Mouse (Mus musculus): ENCODE measurements around the gene Meis1. TPM values are rescaled to one million over a fixed set of nuclear protein-coding genes. Genes with fewer than 3 reads are reported as not detected.

Meis1 gene
- polyA plus RNA-seq, 1 experiment from 2014 or later = 153 TPM

DNA sequence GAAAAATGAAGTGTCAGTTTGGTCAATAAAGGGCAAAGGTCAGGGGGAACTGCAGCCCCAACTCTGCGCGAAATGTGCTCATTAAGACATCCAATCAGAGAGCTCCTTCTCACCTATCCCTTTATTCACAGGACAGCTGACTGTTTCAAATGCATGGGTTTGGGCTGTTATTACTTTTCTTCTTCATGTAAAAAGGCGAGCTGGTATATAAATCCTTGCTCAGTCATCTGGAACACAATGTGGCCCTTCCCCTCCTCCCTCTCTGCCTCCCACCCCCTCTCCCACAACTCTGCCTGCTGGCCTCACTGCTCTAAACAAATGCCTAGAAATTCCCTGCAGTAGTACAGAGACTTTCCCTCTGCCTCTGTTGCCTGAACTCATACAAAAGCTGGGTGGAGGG is 36.5 kb downstream of the Meis1 start:
- Histone ChIP-seq H3K4me1 (ENCODE audit: control insufficient read depth, insufficient read depth, low read length) (peaks cover 20% of the 10 kb centered on the region; the same call in 1 of the 2 replicates), H3K4me2 (ENCODE audit: low read depth, low read length) (no peak overlapping the region), H3K4me3 (replicated peaks; ENCODE audit: low read length) (no peak overlapping the region), H3K9ac (ENCODE audit: low read length) (no peak overlapping the region), H3K36me3 (ENCODE audit: control insufficient read depth, insufficient read depth, low read length) (peaks cover 13% of the 10 kb centered on the region; the same call in 1 of the 2 replicates), H3K27ac (ENCODE audit: low read length) (no peak overlapping the region; the same call in 1 of the 2 replicates), H3K9me3 (replicated peaks; ENCODE audit: control insufficient read depth, low read length) (no peaks in the 10 kb centered on the region), H3K27me3 (ENCODE audit: control insufficient read depth, insufficient read depth, low read length) (no peaks in the 10 kb centered on the region)
- no peak for ATAC-seq (ENCODE audit: insufficient read depth, low FRiP score)
- WGBS = 25% methylated on average over 3 of the region's 3 CpGs

GRCm38 (mm10) chr11:18981367-18981766 is 37.4 kb downstream of the Meis1 start:
- Histone ChIP-seq H3K9me3 (replicated peaks; ENCODE audit: control insufficient read depth, low read length) (no peaks in the 10 kb centered on the region), H3K27me3 (ENCODE audit: control insufficient read depth, insufficient read depth, low read length) (no peaks in the 10 kb centered on the region), H3K4me1 (ENCODE audit: control insufficient read depth, insufficient read depth, low read length) (peaks cover 20% of the 10 kb centered on the region; the same call in 1 of the 2 replicates), H3K36me3 (ENCODE audit: control insufficient read depth, insufficient read depth, low read length) (peaks cover 6% of the 10 kb centered on the region; the same call in 1 of the 2 replicates), H3K4me2 (ENCODE audit: low read depth, low read length) (no peak overlapping the region), H3K9ac (ENCODE audit: low read length) (no peak overlapping the region), H3K27ac (ENCODE audit: low read length) (no peak overlapping the region), H3K4me3 (replicated peaks; ENCODE audit: low read length) (no peak overlapping the region)
- WGBS = 30% methylated on average over 4 of the region's 4 CpGs
- no peak for ATAC-seq (ENCODE audit: insufficient read depth, low FRiP score)

DNA sequence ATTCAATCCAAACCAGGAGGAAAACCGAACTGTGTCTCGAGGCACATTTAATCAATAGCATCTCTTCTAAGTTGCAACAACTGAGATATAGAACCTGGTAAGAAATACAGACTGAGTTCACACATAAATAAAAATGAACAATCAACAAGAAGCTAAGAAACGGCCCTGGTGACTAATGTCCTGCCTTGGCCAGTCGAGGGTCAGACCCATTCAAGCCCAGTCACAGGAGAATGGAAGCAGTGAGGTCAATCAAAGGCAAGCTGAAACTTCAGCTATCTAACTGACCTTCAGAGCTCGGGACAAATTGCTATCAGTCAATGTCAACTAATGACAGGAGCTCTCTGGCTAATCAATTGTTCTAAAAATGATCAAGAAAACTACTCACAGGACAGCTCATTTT is 38.2 kb downstream of the Meis1 start:
- Histone ChIP-seq H3K9ac (ENCODE audit: low read length) (no peak overlapping the region), H3K9me3 (replicated peaks; ENCODE audit: control insufficient read depth, low read length) (no peaks in the 10 kb centered on the region), H3K27me3 (ENCODE audit: control insufficient read depth, insufficient read depth, low read length) (no peaks in the 10 kb centered on the region), H3K4me1 (ENCODE audit: control insufficient read depth, insufficient read depth, low read length) (peaks cover 20% of the 10 kb centered on the region; the same call in 1 of the 2 replicates), H3K27ac (ENCODE audit: low read length) (no peak overlapping the region), H3K4me3 (replicated peaks; ENCODE audit: low read length) (no peak overlapping the region), H3K4me2 (ENCODE audit: low read depth, low read length) (no peak overlapping the region), H3K36me3 (ENCODE audit: control insufficient read depth, insufficient read depth, low read length) (0 out of 2 replicates have a peak, but pooled peaks cover 3% of the 10 kb centered on the region)
- no peak for ATAC-seq (ENCODE audit: insufficient read depth, low FRiP score)
- 45% methylated on average over 5 of the region's 5 CpGs for WGBS

DNA sequence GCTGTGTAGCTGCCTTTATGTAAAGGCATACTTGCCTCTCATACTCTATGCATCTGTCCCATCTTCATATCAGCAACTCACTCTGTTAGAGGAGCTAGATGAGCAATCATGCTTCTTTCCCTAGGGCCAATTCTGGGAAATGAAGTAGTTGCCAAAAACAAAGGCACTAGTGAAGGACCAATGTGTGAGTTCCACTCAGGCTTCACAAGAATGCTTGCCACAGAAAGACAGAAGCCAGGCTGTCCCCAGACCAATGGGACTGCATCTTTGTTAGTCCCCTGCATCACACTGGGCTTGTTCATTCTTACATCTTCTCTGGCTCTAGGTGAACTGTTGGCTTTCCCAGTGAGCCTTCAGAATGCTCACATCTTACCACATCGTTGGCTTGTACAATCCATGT is 43.7 kb downstream of the Meis1 start:
- no peaks in the 10 kb centered on the region for H3K9me3 ChIP-seq (replicated peaks; ENCODE audit: control insufficient read depth, low read length)
- no peak overlapping the region for H3K9ac ChIP-seq (ENCODE audit: low read length)
- no peak overlapping the region for H3K27ac ChIP-seq (ENCODE audit: low read length)
- H3K27me3 ChIP-seq (ENCODE audit: control insufficient read depth, insufficient read depth, low read length) = no peaks in the 10 kb centered on the region
- H3K4me2 ChIP-seq (ENCODE audit: low read depth, low read length) = no peak overlapping the region
- 92% methylated on average over 1 of the region's 1 CpGs for WGBS
- 0 out of 2 replicates have a peak, but pooled peaks cover 8% of the 10 kb centered on the region for H3K36me3 ChIP-seq (ENCODE audit: control insufficient read depth, insufficient read depth, low read length)
- no peak overlapping the region for H3K4me3 ChIP-seq (replicated peaks; ENCODE audit: low read length)
- peaks cover 8% of the 10 kb centered on the region for H3K4me1 ChIP-seq (ENCODE audit: control insufficient read depth, insufficient read depth, low read length)
- no peak for ATAC-seq (ENCODE audit: insufficient read depth, low FRiP score)

DNA sequence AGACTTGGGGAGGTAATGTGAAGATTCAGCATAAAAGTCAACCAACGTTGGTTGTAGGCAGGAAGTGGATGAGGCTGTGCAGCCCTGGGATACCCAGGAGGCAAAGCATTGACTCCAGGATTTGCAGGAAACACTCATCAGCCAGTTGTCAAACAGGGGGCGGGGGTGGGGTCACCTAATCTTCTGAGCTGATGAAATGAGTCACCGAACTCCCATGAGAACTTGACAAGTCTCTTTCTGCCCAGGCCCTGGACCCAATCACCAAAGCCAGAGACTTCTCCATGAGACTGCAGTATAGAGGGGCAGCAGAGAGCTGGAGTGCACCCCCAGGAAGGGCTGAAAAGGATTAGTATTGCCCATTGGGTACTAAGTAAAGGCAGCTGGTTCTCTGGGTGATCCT is 45.0 kb downstream of the Meis1 start:
- H3K36me3 ChIP-seq (ENCODE audit: control insufficient read depth, insufficient read depth, low read length) = peaks cover 12% of the 10 kb centered on the region
- no peak overlapping the region for H3K4me3 ChIP-seq (replicated peaks; ENCODE audit: low read length)
- H3K4me1 ChIP-seq (ENCODE audit: control insufficient read depth, insufficient read depth, low read length) = peaks cover 8% of the 10 kb centered on the region
- no peak overlapping the region for H3K4me2 ChIP-seq (ENCODE audit: low read depth, low read length)
- ATAC-seq (ENCODE audit: insufficient read depth, low FRiP score) = no peak; the same call in 1 of the 2 replicates
- H3K27ac ChIP-seq (ENCODE audit: low read length) = no peak overlapping the region
- no peaks in the 10 kb centered on the region for H3K27me3 ChIP-seq (ENCODE audit: control insufficient read depth, insufficient read depth, low read length)
- WGBS = 17% methylated on average over 3 of the region's 3 CpGs
- no peaks in the 10 kb centered on the region for H3K9me3 ChIP-seq (replicated peaks; ENCODE audit: control insufficient read depth, low read length)
- H3K9ac ChIP-seq (ENCODE audit: low read length) = no peak overlapping the region

DNA sequence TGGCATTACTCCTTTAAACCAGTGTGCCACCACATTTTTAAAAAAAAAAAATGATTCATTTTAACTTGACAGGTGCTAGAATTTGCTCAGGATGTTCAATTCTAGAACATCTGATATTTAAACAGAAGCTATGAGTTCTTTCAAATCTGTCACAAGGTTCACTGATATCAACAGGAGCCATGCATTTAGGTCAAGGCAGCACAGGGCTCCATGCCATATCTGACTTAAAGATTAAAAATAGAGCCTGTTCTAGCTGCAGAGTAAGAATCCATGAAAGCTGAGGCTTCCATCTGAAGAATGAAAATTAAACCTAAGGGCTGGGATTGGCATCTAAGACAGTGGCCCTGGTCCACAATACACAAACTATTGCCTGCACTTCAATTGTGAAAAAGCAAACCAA is 45.8 kb downstream of the Meis1 start:
- Histone ChIP-seq H3K4me1 (ENCODE audit: control insufficient read depth, insufficient read depth, low read length) (peaks cover 8% of the 10 kb centered on the region), H3K9ac (ENCODE audit: low read length) (no peak overlapping the region), H3K4me3 (replicated peaks; ENCODE audit: low read length) (no peak overlapping the region), H3K4me2 (ENCODE audit: low read depth, low read length) (no peak overlapping the region), H3K9me3 (replicated peaks; ENCODE audit: control insufficient read depth, low read length) (no peaks in the 10 kb centered on the region), H3K36me3 (ENCODE audit: control insufficient read depth, insufficient read depth, low read length) (peaks cover 17% of the 10 kb centered on the region), H3K27ac (ENCODE audit: low read length) (no peak overlapping the region), H3K27me3 (ENCODE audit: control insufficient read depth, insufficient read depth, low read length) (no peaks in the 10 kb centered on the region)
- ATAC-seq (ENCODE audit: insufficient read depth, low FRiP score) = no peak

DNA sequence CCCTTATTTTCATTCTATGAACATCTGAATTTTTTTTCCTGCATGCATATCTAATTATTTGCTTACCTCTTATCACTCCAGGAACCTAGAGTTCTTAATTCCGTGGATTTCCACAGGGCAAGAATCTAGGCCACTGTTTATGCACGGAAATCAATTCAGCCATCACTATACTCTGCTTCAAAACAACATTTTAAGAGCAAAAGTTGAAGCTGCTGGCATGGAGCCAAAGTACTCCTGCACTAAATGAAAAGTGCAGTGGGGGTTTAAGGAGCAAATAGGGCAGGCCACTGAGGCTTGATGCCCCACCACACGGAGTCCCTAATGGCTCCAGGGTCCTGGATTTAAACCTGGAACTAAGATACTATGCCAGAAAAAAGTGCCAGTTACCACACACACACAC is 47.2 kb downstream of the Meis1 start:
- ATAC-seq (ENCODE audit: insufficient read depth, low FRiP score) = no peak
- peaks cover 17% of the 10 kb centered on the region for H3K36me3 ChIP-seq (ENCODE audit: control insufficient read depth, insufficient read depth, low read length)

DNA sequence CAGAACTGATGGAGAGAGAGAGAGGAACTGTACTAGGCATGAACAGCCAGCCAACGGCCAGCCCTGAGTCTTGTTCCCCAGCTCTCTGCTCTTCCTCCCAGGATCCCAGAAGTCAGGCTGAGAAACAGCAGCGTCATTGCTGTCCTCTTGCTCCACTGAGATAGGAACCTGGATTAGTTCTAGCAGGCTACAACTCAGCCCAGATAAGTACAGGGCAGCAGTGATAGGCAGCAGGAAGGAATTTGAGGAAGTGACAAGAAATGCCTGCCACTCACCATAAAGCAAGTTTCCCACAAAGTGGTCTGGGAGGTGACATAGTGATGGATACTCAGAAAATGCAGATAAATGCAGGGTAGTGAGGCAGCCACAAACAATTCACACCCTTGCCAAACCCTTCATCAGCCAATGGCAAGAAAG is 48.9 kb downstream of the Meis1 start:
- H3K4me1 ChIP-seq (ENCODE audit: control insufficient read depth, insufficient read depth, low read length) = peaks cover 16% of the 10 kb centered on the region
- H3K36me3 ChIP-seq (ENCODE audit: control insufficient read depth, insufficient read depth, low read length) = peaks cover 14% of the 10 kb centered on the region
- H3K27me3 ChIP-seq (ENCODE audit: control insufficient read depth, insufficient read depth, low read length) = no peaks in the 10 kb centered on the region
- peak overlapping the region; percentile 0; the same call in 1 of the 2 replicates for H3K27ac ChIP-seq (ENCODE audit: low read length)
- H3K4me3 ChIP-seq (replicated peaks; ENCODE audit: low read length) = no peak overlapping the region
- 64% methylated on average over 2 of the region's 2 CpGs for WGBS
- ATAC-seq (ENCODE audit: insufficient read depth, low FRiP score) = no peak
- H3K9me3 ChIP-seq (replicated peaks; ENCODE audit: control insufficient read depth, low read length) = no peaks in the 10 kb centered on the region
- no peak overlapping the region for H3K4me2 ChIP-seq (ENCODE audit: low read depth, low read length)
- H3K9ac ChIP-seq (ENCODE audit: low read length) = no peak overlapping the region

More for the DNA sequence above, 47.2 kb downstream of the Meis1 start:
- H3K9me3 ChIP-seq (replicated peaks; ENCODE audit: control insufficient read depth, low read length) = no peaks in the 10 kb centered on the region
- WGBS = 20% methylated on average over 3 of the region's 3 CpGs
- H3K4me3 ChIP-seq (replicated peaks; ENCODE audit: low read length) = no peak overlapping the region
- no peak overlapping the region for H3K9ac ChIP-seq (ENCODE audit: low read length)
- H3K27ac ChIP-seq (ENCODE audit: low read length) = no peak overlapping the region
- peaks cover 8% of the 10 kb centered on the region for H3K4me1 ChIP-seq (ENCODE audit: control insufficient read depth, insufficient read depth, low read length)
- H3K27me3 ChIP-seq (ENCODE audit: control insufficient read depth, insufficient read depth, low read length) = no peaks in the 10 kb centered on the region
- no peak overlapping the region for H3K4me2 ChIP-seq (ENCODE audit: low read depth, low read length)

DNA sequence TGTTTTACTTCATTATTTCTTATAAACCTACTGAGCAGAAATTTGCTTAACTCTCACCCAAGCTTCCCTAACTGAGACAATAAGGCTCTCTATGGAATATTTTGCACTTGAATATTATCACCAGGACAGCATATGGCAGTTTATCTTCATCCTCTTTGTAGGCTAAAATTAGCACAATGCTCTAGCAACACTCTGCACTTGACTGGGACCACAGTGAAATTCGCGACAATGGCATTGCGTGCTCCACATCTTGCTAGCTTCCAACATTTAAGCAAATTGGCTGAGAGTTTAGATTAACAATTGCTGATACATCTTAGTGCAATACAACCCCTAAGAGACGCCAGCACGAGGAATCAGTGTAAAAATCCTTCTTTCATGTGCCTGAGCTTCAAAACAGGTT is 54.4 kb downstream of the Meis1 start:
- Histone ChIP-seq H3K4me2 (ENCODE audit: low read depth, low read length) (no peak overlapping the region), H3K27ac (ENCODE audit: low read length) (peak overlapping the region; percentile 34; the same call in 1 of the 2 replicates), H3K4me3 (replicated peaks; ENCODE audit: low read length) (no peak overlapping the region), H3K27me3 (ENCODE audit: control insufficient read depth, insufficient read depth, low read length) (no peaks in the 10 kb centered on the region), H3K4me1 (ENCODE audit: control insufficient read depth, insufficient read depth, low read length) (peaks cover 51% of the 10 kb centered on the region), H3K36me3 (ENCODE audit: control insufficient read depth, insufficient read depth, low read length) (peaks cover 7% of the 10 kb centered on the region), H3K9ac (ENCODE audit: low read length) (no peak overlapping the region), H3K9me3 (replicated peaks; ENCODE audit: control insufficient read depth, low read length) (no peaks in the 10 kb centered on the region)
- no peak for ATAC-seq (ENCODE audit: insufficient read depth, low FRiP score)
- 46% methylated on average over 5 of the region's 5 CpGs for WGBS

Measured in stomach, embryonic 16.5 days (tissue).